Mouse (Mus musculus) neural tube, embryonic 11.5 days (tissue): ENCODE data around the gene Ifrd2. TPM values are rescaled to one million over a fixed set of nuclear protein-coding genes. Genes with fewer than 3 reads are reported as not detected.

Source experiments
- ATAC-seq: fragments of 200-750 bp; cut with Nextera tagmentation; 2 replicates; pipeline ENCODE4 v1.8.0; 2017; ENCODE audit warnings: moderate number of reproducible peaks, mild to moderate bottlenecking, moderate TSS enrichment, moderate library complexity; ENCODE audit not compliant: insufficient read depth, low FRiP score, low TSS enrichment
- DNase-seq: peaks from one replicate; pipeline ENCODE4 v3.0.0-alpha.2; 2015; ENCODE audit warnings: low spot score
- H3K27ac ChIP-seq: fragments of 300-500 bp; sonication (generic); 2 replicates; pipeline ENCODE4 v1.5.1; 2014; ENCODE audit warnings: low read depth, mild to moderate bottlenecking, low read length
- H3K27me3 ChIP-seq: fragments of 300-500 bp; sonication (generic); 2 replicates; pipeline ENCODE4 v1.6.1; 2014; ENCODE audit warnings: mild to moderate bottlenecking, low read length, mixed read lengths; ENCODE audit not compliant: control insufficient read depth, insufficient read depth
- H3K36me3 ChIP-seq: fragments of 300-500 bp; sonication (generic); 2 replicates; pipeline ENCODE4 v1.6.1; 2014; ENCODE audit warnings: mild to moderate bottlenecking, low read length, moderate library complexity, mixed read lengths; ENCODE audit not compliant: control insufficient read depth, insufficient read depth
- H3K4me1 ChIP-seq: fragments of 300-500 bp; sonication (generic); 2 replicates; pipeline ENCODE4 v1.6.1; 2014; ENCODE audit warnings: low read length, mixed read lengths; ENCODE audit not compliant: control insufficient read depth, insufficient read depth
- H3K4me2 ChIP-seq: fragments of 300-500 bp; sonication (generic); 2 replicates; pipeline ENCODE4 v1.6.1; 2014; ENCODE audit warnings: low read depth, mild to moderate bottlenecking, moderate library complexity
- H3K4me3 ChIP-seq: fragments of 300-500 bp; sonication (generic); 2 replicates; pipeline ENCODE4 v1.5.1; 2014; ENCODE audit warnings: low read depth, low read length
- H3K9ac ChIP-seq: fragments of 300-500 bp; sonication (generic); 2 replicates; pipeline ENCODE4 v1.6.1; 2014; ENCODE audit warnings: mild to moderate bottlenecking, low read length
- H3K9me3 ChIP-seq: fragments of 300-500 bp; sonication (generic); 2 replicates; pipeline ENCODE4 v1.6.1; 2016; ENCODE audit warnings: low read length; ENCODE audit not compliant: control insufficient read depth
- WGBS: fragments of 180-500 bp; shearing (Covaris S2); extraction: QIAGEN DNeasy Blood & Tissue Kit; methylation state at CpG from one replicate; pipeline ENCODE4 v1.1.7; 2014; 5-methylcytosine and 5-hydroxymethylcytosine counted together
- polyA plus RNA-seq: library from polyadenylated mRNA; unstranded; fragments of >200 nt; fragmentation: Nextera tagmentation; extraction: Ambion mirVana; gene quantifications from 2 replicates; pipeline ENCODE4 v1.2.1, GENCODE M21; 2014

Ifrd2 gene
- 35.2 and 39.0 TPM in 2 replicates for polyA plus RNA-seq

DNA sequence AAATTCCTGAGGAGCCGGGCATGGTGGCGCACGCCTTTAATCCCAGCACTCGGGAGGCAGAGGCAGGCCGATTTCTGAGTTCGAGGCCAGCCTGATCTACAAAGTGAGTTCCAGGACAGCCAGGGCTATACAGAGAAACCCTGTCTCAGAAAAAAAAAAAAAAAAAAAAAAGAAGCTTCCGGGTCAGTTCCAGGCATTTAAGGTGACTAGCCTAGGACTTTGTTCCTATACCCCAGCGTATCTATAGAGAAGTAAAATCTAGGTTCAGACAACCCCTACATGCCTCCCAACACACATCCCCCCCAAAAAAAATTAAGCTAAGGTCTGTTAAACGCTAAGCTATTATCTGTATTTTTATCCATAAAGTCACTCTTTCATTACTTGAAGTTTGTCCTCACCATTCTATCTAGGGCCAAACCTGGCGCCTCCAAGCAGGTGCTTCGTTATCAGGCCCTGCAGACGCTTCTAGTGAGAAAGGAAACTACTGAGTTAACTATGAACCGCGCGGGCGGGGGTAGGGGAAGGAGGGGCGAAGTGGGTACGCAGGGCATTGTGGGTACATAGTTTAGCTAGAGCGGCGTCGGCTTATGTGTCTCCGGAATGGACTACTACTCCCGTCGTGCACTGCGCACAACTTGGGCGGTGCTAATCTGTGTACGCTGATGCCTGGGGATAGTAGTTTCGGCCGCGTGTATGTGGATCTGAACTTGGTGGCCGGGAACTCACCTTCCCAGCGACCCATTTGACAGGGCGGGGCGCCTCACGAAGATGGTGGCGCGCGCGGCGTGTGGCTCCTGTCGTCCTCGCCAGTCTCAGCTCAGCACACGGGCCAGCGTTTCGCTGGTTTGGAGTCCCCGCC lies at the start of gene Ifrd2:
Gene Ifrd2 (plus strand): TSS at position 669 of the 859 bp plus-strand sequence.
- H3K36me3 ChIP-seq = peaks cover 8% of the 10 kb centered on the region
- peak within 1 kb of the TSS; percentile 78 for H3K4me3 ChIP-seq
- H3K4me1 ChIP-seq = peaks cover 6% of the 10 kb centered on the region
- ATAC-seq (peak; percentile 96), DNase-seq (peak; percentile 95)
- peak within 1 kb of the TSS; percentile 53; the same call in 1 of the 2 replicates for H3K27ac ChIP-seq
- no peaks in the 10 kb centered on the region for H3K9me3 ChIP-seq
- 13% methylated on average over 46 of the region's 46 CpGs for WGBS
- H3K4me2 ChIP-seq = peak within 1 kb of the TSS; percentile 89
- no peaks in the 10 kb centered on the region for H3K27me3 ChIP-seq
- H3K9ac ChIP-seq = peak within 1 kb of the TSS; percentile 57

- no peaks in the 10 kb centered on the region for H3K27me3 ChIP-seq
- no peaks in the 10 kb centered on the region for H3K9me3 ChIP-seq
- H3K9ac ChIP-seq = no peak overlapping the region
- H3K36me3 ChIP-seq = peaks cover 15% of the 10 kb centered on the region; the same call in 1 of the 2 replicates
- H3K27ac ChIP-seq = no peak overlapping the region
- H3K4me3 ChIP-seq = no peak overlapping the region
- no peak overlapping the region for H3K4me2 ChIP-seq
- WGBS = 95% methylated on average over 7 of the region's 7 CpGs
- ATAC-seq = no peak
- DNase-seq = no peak
- H3K4me1 ChIP-seq = peaks cover 40% of the 10 kb centered on the region
Measured at GRCm38 (mm10) chr9:107538231-107538630, 49.2 kb upstream of the Ifrd2 start.

DNA sequence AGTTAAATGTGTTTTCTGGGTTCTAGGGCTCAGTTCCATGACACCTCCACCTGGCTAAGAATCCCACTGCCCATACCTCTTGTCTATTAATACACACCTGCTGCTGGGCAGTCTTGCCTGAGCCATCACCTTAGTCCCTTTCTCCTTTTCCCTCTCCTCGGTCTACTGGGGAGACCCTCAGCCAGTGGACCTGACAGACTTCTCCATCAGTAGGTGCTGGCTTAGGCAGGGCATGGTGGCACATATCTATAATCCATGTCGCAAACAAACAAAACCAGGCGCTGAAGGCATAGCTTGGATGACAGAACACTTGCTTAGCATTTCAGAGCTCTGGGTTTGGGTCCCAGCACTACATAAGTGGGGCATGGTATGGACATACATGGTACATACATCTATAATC lies 48.7 kb upstream of the Ifrd2 start:
- no peak for ATAC-seq
- DNase-seq = no peak
- no peaks in the 10 kb centered on the region for H3K27me3 ChIP-seq
- H3K27ac ChIP-seq = no peak overlapping the region
- H3K4me1 ChIP-seq = peaks cover 40% of the 10 kb centered on the region
- peaks cover 15% of the 10 kb centered on the region; the same call in 1 of the 2 replicates for H3K36me3 ChIP-seq
- no peak overlapping the region for H3K4me2 ChIP-seq
- 91% methylated on average over 3 of the region's 3 CpGs for WGBS
- H3K9ac ChIP-seq = no peak overlapping the region
- no peak overlapping the region for H3K4me3 ChIP-seq
- no peaks in the 10 kb centered on the region for H3K9me3 ChIP-seq

GRCm38 (mm10) chr9:107539940-107540339 lies 47.5 kb upstream of the Ifrd2 start:
- 94% methylated on average over 8 of the region's 8 CpGs for WGBS
- peaks cover 15% of the 10 kb centered on the region; the same call in 1 of the 2 replicates for H3K36me3 ChIP-seq

GRCm38 (mm10) chr9:107540420-107540819 lies 47.0 kb upstream of the Ifrd2 start:
- ATAC-seq (no peak), DNase-seq (no peak)
- H3K27me3 ChIP-seq = no peaks in the 10 kb centered on the region
- peaks cover 30% of the 10 kb centered on the region for H3K4me1 ChIP-seq
- H3K4me3 ChIP-seq = no peak overlapping the region
- H3K4me2 ChIP-seq = no peak overlapping the region
- H3K9ac ChIP-seq = no peak overlapping the region
- peaks cover 16% of the 10 kb centered on the region for H3K36me3 ChIP-seq
- H3K27ac ChIP-seq = no peak overlapping the region
- 72% methylated on average over 4 of the region's 4 CpGs for WGBS
- no peaks in the 10 kb centered on the region for H3K9me3 ChIP-seq

More at GRCm38 (mm10) chr9:107539940-107540339, 47.5 kb upstream of the Ifrd2 start:
- H3K27me3 ChIP-seq = no peaks in the 10 kb centered on the region
- ATAC-seq (no peak), DNase-seq (no peak)
- H3K4me3 ChIP-seq = no peak overlapping the region
- H3K9me3 ChIP-seq = no peaks in the 10 kb centered on the region
- H3K4me1 ChIP-seq = peaks cover 35% of the 10 kb centered on the region
- H3K9ac ChIP-seq = no peak overlapping the region
- no peak overlapping the region for H3K27ac ChIP-seq
- H3K4me2 ChIP-seq = no peak overlapping the region

DNA sequence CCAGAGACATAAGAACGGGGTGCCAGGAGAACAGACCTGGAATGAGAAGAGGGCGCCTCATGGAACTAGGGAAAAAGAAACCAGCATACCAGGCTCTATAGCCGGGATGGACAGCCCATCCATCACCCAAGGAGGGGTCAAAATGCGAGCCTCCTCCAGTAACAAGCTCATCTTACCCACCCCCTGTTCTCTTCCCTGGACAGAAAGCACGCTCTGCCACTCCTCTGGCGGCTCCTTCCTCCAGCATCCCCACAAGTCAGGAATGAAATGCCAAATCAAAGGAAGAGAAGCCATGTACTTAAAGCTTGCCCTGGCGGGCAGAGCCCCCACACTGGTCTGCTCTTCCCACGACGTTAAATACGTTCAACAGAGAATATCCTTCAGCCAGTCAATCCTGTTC lies 46.4 kb upstream of the Ifrd2 start:
- WGBS = 31% methylated on average over 10 of the region's 10 CpGs
- no peaks in the 10 kb centered on the region for H3K9me3 ChIP-seq
- H3K4me1 ChIP-seq = peaks cover 24% of the 10 kb centered on the region
- no peak for DNase-seq
- H3K4me3 ChIP-seq = peak overlapping the region; percentile 52
- no peak overlapping the region for H3K27ac ChIP-seq
- no peak for ATAC-seq
- H3K36me3 ChIP-seq = peaks cover 16% of the 10 kb centered on the region
- no peak overlapping the region; the same call in 1 of the 2 replicates for H3K9ac ChIP-seq
- no peaks in the 10 kb centered on the region for H3K27me3 ChIP-seq
- peak overlapping the region; percentile 85 for H3K4me2 ChIP-seq

- H3K4me2 ChIP-seq = peak within 1 kb of the TSS; percentile 85
- DNase-seq = peak; percentile 96
- H3K27ac ChIP-seq = no peak within 1 kb of the TSS; the same call in 1 of the 2 replicates
- ATAC-seq = peak; percentile 81
- no peaks in the 10 kb centered on the region for H3K27me3 ChIP-seq
- under 1% methylated on average over 46 of the region's 46 CpGs for WGBS
- peaks cover 16% of the 10 kb centered on the region for H3K36me3 ChIP-seq
- H3K4me3 ChIP-seq = peak within 1 kb of the TSS; percentile 52
- peaks cover 19% of the 10 kb centered on the region for H3K4me1 ChIP-seq
- H3K9ac ChIP-seq = peak within 1 kb of the TSS; percentile 65
- H3K9me3 ChIP-seq = no peaks in the 10 kb centered on the region
Measured at GRCm38 (mm10) chr9:107541474-107542351, 45.7 kb upstream of the Ifrd2 start, which contains the start of the genes Cyb561d2 and Nprl2. Gene Cyb561d2, minus strand, starts transcription at chr9:107542193. Gene Nprl2, plus strand, starts transcription at chr9:107542226.

- peaks cover 16% of the 10 kb centered on the region for H3K36me3 ChIP-seq
- WGBS = 2% methylated on average over 11 of the region's 11 CpGs
Measured at GRCm38 (mm10) chr9:107542352-107542686, 45.1 kb upstream of the Ifrd2 start.

More at GRCm38 (mm10) chr9:107542352-107542686, 45.1 kb upstream of the Ifrd2 start:
- Histone ChIP-seq H3K4me3 (peak overlapping the region; percentile 52), H3K9ac (peak overlapping the region; percentile 65), H3K27ac (no peak overlapping the region), H3K27me3 (no peaks in the 10 kb centered on the region), H3K9me3 (no peaks in the 10 kb centered on the region), H3K4me2 (peak overlapping the region; percentile 85), H3K4me1 (peaks cover 20% of the 10 kb centered on the region)
- DNase-seq (no peak), ATAC-seq (no peak)
